Mouse (Mus musculus) neural tube, embryonic 13.5 days (tissue): ENCODE results near the gene Hist1h2bf. TPM values are rescaled to one million over a fixed set of nuclear protein-coding genes. Genes with fewer than 3 reads are reported as not detected.
A peak's percentile ranks its signal among the peaks of the same experiment; 100 is the strongest.

Experiments used
- ATAC-seq: fragments of 200-750 bp; cut with Nextera tagmentation; 2 replicates; pipeline ENCODE4 v1.8.0; 2017; ENCODE audit warnings: low read depth, mild to moderate bottlenecking, moderate TSS enrichment, moderate library complexity
- H3K27ac ChIP-seq: fragments of 300-500 bp; sonication (generic); replicated peaks from 2 replicates; pipeline ENCODE4 v1.5.1; 2015; ENCODE audit warnings: moderate library complexity, mild to moderate bottlenecking, inconsistent platforms
- H3K27me3 ChIP-seq: fragments of 300-500 bp; sonication (generic); 2 replicates; pipeline ENCODE4 v1.6.1; 2015; ENCODE audit warnings: mild to moderate bottlenecking, inconsistent platforms
- H3K36me3 ChIP-seq: fragments of 300-500 bp; sonication (generic); 2 replicates; pipeline ENCODE4 v1.6.1; 2015; ENCODE audit warnings: mild to moderate bottlenecking, inconsistent platforms
- H3K4me1 ChIP-seq: fragments of 300-500 bp; sonication (generic); replicated peaks from 2 replicates; pipeline ENCODE4 v1.6.1; 2015; ENCODE audit warnings: inconsistent platforms
- H3K4me2 ChIP-seq: fragments of 300-500 bp; sonication (generic); 2 replicates; pipeline ENCODE4 v1.6.1; 2015; ENCODE audit warnings: inconsistent platforms, mild to moderate bottlenecking, moderate library complexity
- H3K4me3 ChIP-seq: fragments of 300-500 bp; sonication (generic); 2 replicates; pipeline ENCODE4 v1.5.1; 2015; ENCODE audit warnings: mild to moderate bottlenecking, inconsistent platforms
- H3K9ac ChIP-seq: fragments of 300-500 bp; sonication (generic); 2 replicates; pipeline ENCODE4 v1.6.1; 2015; ENCODE audit warnings: moderate library complexity, mild to moderate bottlenecking, inconsistent platforms
- H3K9me3 ChIP-seq: fragments of 300-500 bp; sonication (generic); 2 replicates; pipeline ENCODE4 v1.6.1; 2016; ENCODE audit warnings: inconsistent platforms
- WGBS: fragments of 180-500 bp; shearing (Covaris S2); methylation state at CpG from one replicate; pipeline ENCODE4 v1.1.7; 2015; 5-methylcytosine and 5-hydroxymethylcytosine counted together
- microRNA-seq: library from miRNA; unstranded; fragments of <30 nt; microRNA quantifications from one replicate; pipeline ENCODE4, GENCODE M21; 2016
- polyA plus RNA-seq: library from polyadenylated mRNA; unstranded; fragments of >200 nt; fragmentation: Nextera tagmentation; extraction: Ambion mirVana; gene quantifications from 2 replicates; pipeline ENCODE4 v1.2.1, GENCODE M21; 2015

Gene Hist1h2bf
- polyA plus RNA-seq, 1 experiment from 2014 or later, result 1.6 TPM

DNA sequence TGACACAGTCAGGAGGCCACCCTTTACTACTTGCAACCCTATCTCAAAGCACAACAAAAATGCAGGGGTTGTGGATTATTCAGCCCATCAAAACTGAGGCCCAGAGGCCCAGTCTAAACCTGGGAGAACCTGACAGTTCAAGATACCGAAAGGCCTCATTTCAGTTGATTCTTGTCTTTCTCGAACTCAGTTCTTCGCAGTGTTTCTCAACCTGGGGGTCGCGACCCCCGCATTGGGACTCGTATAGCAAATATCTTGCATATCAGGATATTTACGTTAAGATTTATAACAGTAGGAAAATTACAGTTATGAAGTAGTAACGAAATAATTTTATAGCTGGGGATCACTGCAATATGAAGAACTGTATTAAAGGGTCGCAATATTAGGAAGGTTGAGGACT is 48.1 kb downstream of the Hist1h2bf start:
- Histone ChIP-seq H3K4me1 (peaks cover 28% of the 10 kb centered on the region), H3K36me3 (no peaks in the 10 kb centered on the region), H3K9ac (no peak overlapping the region), H3K27me3 (no peaks in the 10 kb centered on the region), H3K4me3 (peak overlapping the region; percentile 48), H3K4me2 (peak overlapping the region; percentile 55), H3K27ac (no peak overlapping the region), H3K9me3 (no peaks in the 10 kb centered on the region)
- ATAC-seq, result no peak
- WGBS, result 4% methylated on average over 10 of the region's 10 CpGs

DNA sequence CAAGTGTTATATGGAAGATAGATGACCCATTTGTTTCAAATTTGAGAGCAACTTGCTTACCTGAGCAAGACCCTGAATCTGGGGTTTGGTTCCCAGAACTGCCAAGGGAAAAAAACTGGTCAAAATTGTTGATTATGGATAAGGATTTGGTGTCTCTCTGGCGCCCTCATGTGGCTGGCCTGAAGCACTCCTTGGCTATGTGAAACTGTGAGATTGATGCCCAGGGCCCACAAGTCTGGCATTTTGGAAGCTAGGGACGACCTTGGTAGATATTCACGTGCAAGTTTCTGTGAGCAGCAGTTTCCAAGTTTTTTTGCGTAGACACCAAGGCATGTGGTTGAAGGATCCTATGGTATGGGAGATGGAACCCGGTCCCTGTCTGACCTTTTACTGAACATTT is 49.3 kb downstream of the Hist1h2bf start:
- no peak overlapping the region for H3K4me2 ChIP-seq
- no peak overlapping the region for H3K4me3 ChIP-seq
- WGBS, result 10% methylated on average over 5 of the region's 5 CpGs

DNA sequence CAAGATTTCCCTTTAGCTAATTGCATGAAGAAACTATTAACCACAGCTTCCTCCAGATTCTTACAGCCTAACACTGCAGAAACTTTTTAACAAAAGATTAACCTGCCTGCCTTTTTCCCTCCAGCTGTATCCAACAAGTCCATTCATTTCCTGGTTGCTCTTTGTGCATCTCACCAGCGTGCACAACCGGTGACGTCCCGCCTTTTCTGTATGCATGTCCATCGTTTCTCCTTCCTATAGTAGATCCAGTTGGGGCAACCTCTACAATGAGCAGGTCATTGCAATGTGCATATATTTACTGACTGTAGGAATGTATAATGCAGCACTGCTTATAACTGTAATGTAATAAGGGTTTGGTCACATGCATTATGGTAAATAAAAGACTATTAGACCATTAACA is 50.0 kb downstream of the Hist1h2bf start:
- Histone ChIP-seq H3K9me3 (no peaks in the 10 kb centered on the region), H3K4me2 (no peak overlapping the region), H3K4me1 (peaks cover 28% of the 10 kb centered on the region), H3K27me3 (no peaks in the 10 kb centered on the region), H3K9ac (no peak overlapping the region), H3K27ac (no peak overlapping the region), H3K4me3 (no peak overlapping the region), H3K36me3 (no peaks in the 10 kb centered on the region)
- ATAC-seq, result no peak
- 49% methylated on average over 5 of the region's 5 CpGs for WGBS

More for the DNA sequence above, 49.3 kb downstream of the Hist1h2bf start:
- no peaks in the 10 kb centered on the region for H3K36me3 ChIP-seq
- no peak overlapping the region for H3K9ac ChIP-seq
- no peaks in the 10 kb centered on the region for H3K9me3 ChIP-seq
- peaks cover 28% of the 10 kb centered on the region for H3K4me1 ChIP-seq
- H3K27ac ChIP-seq, result no peak overlapping the region
- no peaks in the 10 kb centered on the region for H3K27me3 ChIP-seq
- ATAC-seq, result 0 out of 2 replicates have a peak, but pooled peaks have one; percentile 26

Small RNA genes within 50 kb of the gene (microRNA-seq; reads per million reads assigned to microRNA genes)
- gene Gm44297, result not detected
- gene Gm44359, result not detected
- not detected for gene Gm44394

Other genes starting within 250 kb of the Hist1h2bf start
- 51.6 and 60.7 TPM in 2 replicates for gene Zfp322a, start 205.0 kb downstream of the Hist1h2bf start, polyA plus RNA-seq
- 9.5 and 10.3 TPM in 2 replicates for gene Abt1, start 150.3 kb downstream of the Hist1h2bf start, polyA plus RNA-seq
- 0.07 TPM in 1 of 2 replicates, not detected in the other for gene Btn1a1, start 108.3 kb downstream of the Hist1h2bf start, polyA plus RNA-seq
- gene Btn2a2, start 85.3 kb downstream of the Hist1h2bf start, polyA plus RNA-seq, result 0.12 and 0.21 TPM in 2 replicates
- 2.4 and 2.6 TPM in 2 replicates for gene Hist1h4h, start 43.1 kb downstream of the Hist1h2bf start, polyA plus RNA-seq
- 0.95 TPM in 1 of 2 replicates, not detected in the other for gene Hist1h2af, start 40.3 kb downstream of the Hist1h2bf start, polyA plus RNA-seq
- gene Hist1h3g, start 38.8 kb downstream of the Hist1h2bf start, polyA plus RNA-seq, result 1.1 and 1.3 TPM in 2 replicates
- 0.61 TPM in 1 of 2 replicates, not detected in the other for gene Hist1h2bh, start 30.8 kb downstream of the Hist1h2bf start, polyA plus RNA-seq
- not detected in 2 replicates for gene Hist1h3f, start 30.1 kb downstream of the Hist1h2bf start, polyA plus RNA-seq
- gene Hist1h4f, start 22.5 kb downstream of the Hist1h2bf start, polyA plus RNA-seq, result not detected in 2 replicates
- gene Hist1h1d, start 20.9 kb downstream of the Hist1h2bf start, polyA plus RNA-seq, result 0.11 and 0.22 TPM in 2 replicates
- gene Hist1h3e, start 11.8 kb downstream of the Hist1h2bf start, polyA plus RNA-seq, result 2.0 and 3.2 TPM in 2 replicates
- 12.3 and 18.7 TPM in 2 replicates for gene Hist1h2ae, start 3.0 kb downstream of the Hist1h2bf start, polyA plus RNA-seq
- 2.2 and 3.5 TPM in 2 replicates for gene Hist1h2bg, start 2.8 kb downstream of the Hist1h2bf start, polyA plus RNA-seq
- 1.2 and 1.3 TPM in 2 replicates for gene Hist1h2ad, start 185 bp upstream of the Hist1h2bf start, polyA plus RNA-seq
- 0.63 and 2.0 TPM in 2 replicates for gene Hist1h3d, start 1.6 kb upstream of the Hist1h2bf start, polyA plus RNA-seq
- gene Hist1h4d, start 7.4 kb upstream of the Hist1h2bf start, polyA plus RNA-seq, result 37.3 and 43.1 TPM in 2 replicates
- gene Hist1h2be, start 46.9 kb upstream of the Hist1h2bf start, polyA plus RNA-seq, result 1.6 and 2.1 TPM in 2 replicates
- 6.1 and 8.1 TPM in 2 replicates for gene Hist1h1e, start 48.4 kb upstream of the Hist1h2bf start, polyA plus RNA-seq
- 0.40 and 0.66 TPM in 2 replicates for gene Hist1h2ac, start 109.8 kb upstream of the Hist1h2bf start, polyA plus RNA-seq
- 25.7 and 28.2 TPM in 2 replicates for gene Hist1h2bc, start 110.0 kb upstream of the Hist1h2bf start, polyA plus RNA-seq
- not detected in 2 replicates for gene Hist1h1t, start 121.6 kb upstream of the Hist1h2bf start, polyA plus RNA-seq
- gene Hist1h4c, start 124.3 kb upstream of the Hist1h2bf start, polyA plus RNA-seq, result 2.3 and 2.5 TPM in 2 replicates
- gene Hfe, start 136.7 kb upstream of the Hist1h2bf start, polyA plus RNA-seq, result 3.7 and 4.0 TPM in 2 replicates
- 12.5 and 13.1 TPM in 2 replicates for gene Hist1h1c, start 164.6 kb upstream of the Hist1h2bf start, polyA plus RNA-seq
- gene Hist1h3c, start 171.4 kb upstream of the Hist1h2bf start, polyA plus RNA-seq, result 1.5 and 2.7 TPM in 2 replicates
- not detected in 2 replicates for gene Hist1h2bb, start 172.5 kb upstream of the Hist1h2bf start, polyA plus RNA-seq
- gene Hist1h2ab, start 176.9 kb upstream of the Hist1h2bf start, polyA plus RNA-seq, result 5.1 and 9.7 TPM in 2 replicates
- gene Hist1h3b, start 178.1 kb upstream of the Hist1h2bf start, polyA plus RNA-seq, result 0.96 and 2.3 TPM in 2 replicates
- 2.3 TPM in 1 of 2 replicates, not detected in the other for gene Hist1h4b, start 182.8 kb upstream of the Hist1h2bf start, polyA plus RNA-seq
- 1.1 TPM in 1 of 2 replicates, not detected in the other for gene Hist1h4a, start 187.0 kb upstream of the Hist1h2bf start, polyA plus RNA-seq
- 1.1 and 1.5 TPM in 2 replicates for gene Hist1h3a, start 188.2 kb upstream of the Hist1h2bf start, polyA plus RNA-seq
- gene Hist1h1a, start 189.5 kb upstream of the Hist1h2bf start, polyA plus RNA-seq, result not detected in 2 replicates
- gene Trim38, start 195.7 kb upstream of the Hist1h2bf start, polyA plus RNA-seq, result not detected in 2 replicates
- gene Slc17a2, start 232.8 kb upstream of the Hist1h2bf start, polyA plus RNA-seq, result not detected in 2 replicates